Mouse (Mus musculus) liver, embryonic 14.5 days (tissue): Measurements from ENCODE around the gene Crabp2.

Source experiments
- CTCF ChIP-seq: IDR thresholded peaks from 2 replicates; pipeline ENCODE4 v1.5.1; 2016; ENCODE audit warnings: antibody characterized with exemption, low read depth, control low read depth
- EP300 ChIP-seq: IDR thresholded peaks from 2 replicates; pipeline ENCODE4 v1.6.1; 2016; ENCODE audit warnings: antibody characterized with exemption, low read depth

DNA sequence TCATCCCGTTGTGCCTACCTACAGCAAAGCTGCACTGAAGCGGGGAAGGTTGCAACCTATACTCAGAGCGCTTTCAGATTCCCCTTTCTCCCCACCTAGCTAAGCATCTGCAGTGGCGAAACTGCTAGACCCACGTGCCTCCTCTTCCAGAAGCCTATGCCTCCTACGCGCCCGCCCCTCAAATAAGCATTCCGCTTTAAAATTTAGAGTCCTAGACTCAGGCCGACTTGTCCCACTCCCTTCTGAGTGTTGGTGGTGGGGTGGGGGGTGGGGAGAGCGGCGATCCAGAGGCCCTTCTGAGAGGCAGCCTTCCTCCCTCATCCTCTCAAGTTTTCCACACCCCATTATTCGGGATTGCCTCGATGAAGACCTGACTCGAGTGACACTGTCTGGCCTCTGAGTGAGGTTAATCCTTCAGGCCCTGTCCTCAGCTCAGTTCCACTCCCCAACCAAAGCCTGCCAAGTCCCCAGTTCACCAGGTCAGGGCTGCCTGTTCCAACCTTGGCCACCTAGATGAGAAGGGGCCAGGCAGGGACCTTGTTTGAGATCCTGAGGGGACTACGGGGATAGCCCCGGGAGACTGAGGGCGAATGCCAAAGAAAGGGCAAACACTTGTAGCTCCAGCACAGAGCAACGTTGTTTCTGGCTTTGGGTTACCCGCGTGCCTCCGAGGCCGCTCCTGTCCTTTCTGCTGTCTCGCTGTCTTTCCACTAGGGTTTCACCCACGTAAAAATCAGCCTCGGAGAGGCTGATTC is 1.2 kb upstream of the Crabp2 start:
- TF ChIP-seq CTCF (no peak), EP300 (no peak)
